Mouse (Mus musculus) heart, embryonic 13.5 days (tissue): Measurements from ENCODE around the gene Esp31. TPM values are rescaled to one million over a fixed set of nuclear protein-coding genes. Genes with fewer than 3 reads are reported as not detected.

Experiments
- ATAC-seq: fragments of 200-750 bp; cut with Nextera tagmentation; 2 replicates; pipeline ENCODE4 v1.8.0; 2017; ENCODE audit warnings: moderate TSS enrichment; ENCODE audit not compliant: insufficient number of reproducible peaks, low FRiP score, low TSS enrichment; ENCODE audit errors: extremely low read depth
- H3K27ac ChIP-seq: fragments of 300-500 bp; sonication (generic); replicated peaks from 2 replicates; pipeline ENCODE4 v1.5.1; 2015; ENCODE audit warnings: moderate library complexity, mild to moderate bottlenecking, inconsistent platforms
- H3K27me3 ChIP-seq: fragments of 300-500 bp; sonication (generic); replicated peaks from 2 replicates; pipeline ENCODE4 v1.6.1; 2015; ENCODE audit warnings: mild to moderate bottlenecking, inconsistent platforms
- H3K36me3 ChIP-seq: fragments of 300-500 bp; sonication (generic); 2 replicates; pipeline ENCODE4 v1.6.1; 2015; ENCODE audit warnings: mild to moderate bottlenecking, inconsistent platforms
- H3K4me1 ChIP-seq: fragments of 300-500 bp; sonication (generic); 2 replicates; pipeline ENCODE4 v1.6.1; 2015; ENCODE audit warnings: inconsistent platforms
- H3K4me2 ChIP-seq: fragments of 300-500 bp; sonication (generic); 2 replicates; pipeline ENCODE4 v1.6.1; 2015; ENCODE audit warnings: inconsistent platforms, mild to moderate bottlenecking, moderate library complexity
- H3K4me3 ChIP-seq: fragments of 300-500 bp; sonication (generic); 2 replicates; pipeline ENCODE4 v1.5.1; 2015; ENCODE audit warnings: moderate library complexity, mild to moderate bottlenecking, inconsistent platforms
- H3K9ac ChIP-seq: fragments of 300-500 bp; sonication (generic); 2 replicates; pipeline ENCODE4 v1.6.1; 2015; ENCODE audit warnings: inconsistent platforms, mild to moderate bottlenecking, moderate library complexity
- H3K9me3 ChIP-seq: fragments of 300-500 bp; sonication (generic); 2 replicates; pipeline ENCODE4 v1.6.1; 2016; ENCODE audit warnings: inconsistent platforms
- WGBS: fragments of 180-500 bp; shearing (Covaris S2); methylation state at CpG from one replicate; pipeline ENCODE4 v1.1.7; 2015; ENCODE audit warnings: mixed read lengths; 5-methylcytosine and 5-hydroxymethylcytosine counted together
- polyA plus RNA-seq: library from polyadenylated mRNA; unstranded; fragments of >200 nt; fragmentation: Nextera tagmentation; extraction: Ambion mirVana; gene quantifications from 2 replicates; pipeline ENCODE4 v1.2.1, GENCODE M21; 2015

Esp31 gene
- not detected in 2 replicates for polyA plus RNA-seq

GRCm38 (mm10) chr17:38639147-38639546 lies at the start of gene Esp31:
Esp31 (plus strand) TSS chr17:38639447.
- 57% methylated on average over 2 of the region's 2 CpGs for WGBS
- Histone ChIP-seq H3K27ac (no peak within 1 kb of the TSS), H3K4me1 (no peaks in the 10 kb centered on the region), H3K9ac (no peak within 1 kb of the TSS), H3K4me2 (no peak within 1 kb of the TSS), H3K4me3 (no peak within 1 kb of the TSS), H3K9me3 (peaks cover 14% of the 10 kb centered on the region), H3K36me3 (no peaks in the 10 kb centered on the region), H3K27me3 (no peaks in the 10 kb centered on the region)
- ATAC-seq: no peak

Other genes starting within 250 kb of the Esp31 start
- gene Esp36, start 219.3 kb upstream of the Esp31 start, polyA plus RNA-seq: not detected in 2 replicates
- gene Esp34, start 85.3 kb upstream of the Esp31 start, polyA plus RNA-seq: not detected in 2 replicates